Mouse (Mus musculus) layer of hippocampus, adult 2 months (tissue): ENCODE results near the gene Ppp1r3a. TPM values are rescaled to one million over a fixed set of nuclear protein-coding genes. Genes with fewer than 3 reads are reported as not detected.

Source experiments
- DNase-seq, 2 experiments: peaks; one replicate each; pipeline ENCODE4 v3.0.0; 2022; ENCODE audit warnings: low spot score in 2 of 2
- H3K27ac ChIP-seq: fragments of 200-600 bp; 2 replicates; pipeline ENCODE4 v1.8.1; 2022
- H3K4me3 ChIP-seq: fragments of 200-600 bp; 2 replicates; pipeline ENCODE4 v1.8.1; 2022; ENCODE audit warnings: mild to moderate bottlenecking
- CTCF ChIP-seq: fragments of 200-600 bp; conservative IDR thresholded peaks from 2 replicates; pipeline ENCODE4 v1.8.1; 2022; ENCODE audit warnings: antibody characterized with exemption, mild to moderate bottlenecking, moderate library complexity
- long read RNA-seq, 2 experiments: library from polyadenylated mRNA; stranded (forward); transcript quantifications; one replicate each; pipeline ENCODE4 v2.0.0; 2021; ENCODE audit warnings: borderline mapping rate in 2 of 2
- total RNA-seq, 2 experiments: library from RNA; stranded (reverse); gene quantifications; 2 replicates each; pipeline ENCODE4 v1.2.3; 2021

Gene Ppp1r3a
- total RNA-seq, result not detected
- long read RNA-seq, experiment 1, result 0 reads
- long read RNA-seq, experiment 2, result 0 reads

DNA sequence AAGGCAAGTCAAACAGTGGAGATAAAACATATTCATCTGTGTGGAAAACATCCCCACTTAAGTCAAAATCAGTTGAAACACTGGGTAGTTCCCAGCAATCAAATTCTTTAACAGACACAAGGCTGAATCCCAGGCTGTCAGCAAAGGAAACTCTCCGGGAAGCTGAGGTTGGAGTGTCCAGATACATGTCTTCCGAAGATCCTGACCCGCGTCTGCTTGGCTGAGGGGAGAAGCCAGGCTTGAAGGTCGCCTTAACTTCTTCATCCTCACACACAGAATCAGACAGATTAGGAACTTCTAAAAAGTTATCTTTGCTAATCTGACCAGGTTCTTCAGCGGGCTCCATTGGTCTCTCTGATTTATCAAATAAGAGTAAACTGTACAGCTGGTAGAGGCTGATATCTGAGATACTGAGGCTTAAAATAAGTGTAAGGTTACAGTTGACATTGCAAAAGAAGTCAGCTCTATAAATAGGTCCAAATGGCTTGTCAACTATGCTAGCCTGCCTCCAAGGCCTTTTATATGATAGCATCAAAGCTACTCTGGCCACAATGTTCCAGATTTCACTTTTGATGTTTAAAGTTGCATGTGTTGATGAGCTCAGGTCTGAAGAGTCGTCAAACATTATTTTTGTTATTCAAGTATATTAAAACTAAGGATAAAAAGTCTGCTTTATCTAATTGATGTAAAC, at the start of gene Ppp1r3a:
Gene Ppp1r3a, minus strand, starts transcription at position 374 of the 691 bp plus-strand sequence.
- H3K4me3 ChIP-seq, result no peak within 1 kb of the TSS
- no peak for DNase-seq
- TF ChIP-seq CTCF, result no peak
- H3K27ac ChIP-seq, result no peak within 1 kb of the TSS

DNA sequence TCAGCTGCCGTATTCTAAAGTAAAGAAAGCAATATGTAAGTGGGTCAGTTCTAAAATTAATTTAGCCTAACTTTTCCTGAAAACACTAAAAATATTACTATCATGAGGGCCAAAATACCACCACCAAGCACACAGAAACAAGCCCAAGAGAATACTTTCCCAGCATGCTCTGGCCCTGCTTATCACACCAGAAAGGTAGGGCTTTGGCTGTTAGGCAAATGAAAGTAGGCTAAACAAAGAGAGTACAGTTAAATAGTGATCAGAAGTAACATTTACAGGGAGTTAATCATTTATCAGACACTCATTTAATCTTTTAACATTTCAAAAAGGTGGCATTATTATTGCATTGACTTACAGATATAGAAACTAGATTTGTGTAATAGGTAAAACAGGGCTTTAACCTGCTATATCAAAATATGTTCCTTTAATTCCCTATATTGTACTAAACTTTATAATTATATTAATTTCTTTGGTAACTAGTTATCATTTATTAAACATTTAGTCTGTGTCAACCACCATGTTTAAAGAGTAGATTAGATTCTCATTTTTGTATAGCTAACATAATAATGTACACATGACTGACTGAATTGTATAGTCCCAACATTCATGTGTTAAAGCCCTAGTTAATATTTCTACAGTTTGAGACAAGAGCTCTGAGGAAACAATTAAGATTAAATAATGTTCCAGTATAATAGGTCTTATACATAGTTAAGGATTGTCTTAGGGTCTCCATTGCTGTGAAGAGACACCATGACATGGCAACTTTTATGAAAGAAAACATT, 32.3 kb upstream of the Ppp1r3a start:
- H3K4me3 ChIP-seq, result no peak overlapping the region
- TF ChIP-seq CTCF, result no peak
- no peak for DNase-seq
- no peak overlapping the region for H3K27ac ChIP-seq

DNA sequence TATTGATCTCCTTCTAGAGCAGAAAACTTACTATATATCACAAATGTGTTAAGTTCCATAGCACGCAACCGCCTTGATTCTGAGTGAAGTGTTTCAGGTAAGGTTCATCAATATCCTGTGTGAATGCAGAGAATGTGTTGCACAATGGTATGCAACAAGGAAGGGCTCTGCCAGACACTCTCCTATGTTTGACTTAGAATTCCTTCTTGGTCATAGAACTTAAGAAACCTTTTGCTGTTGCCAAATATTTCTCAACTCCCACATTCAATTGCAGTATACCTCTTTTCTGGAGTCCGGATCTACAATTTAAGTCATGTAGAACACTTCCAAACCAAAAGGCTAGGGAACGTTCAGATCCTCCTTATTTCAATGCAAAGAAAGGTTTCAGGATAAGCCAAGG, 22.8 kb upstream of the Ppp1r3a start:
- no peak for TF ChIP-seq CTCF
- DNase-seq, result no peak
- Histone ChIP-seq H3K27ac (no peak overlapping the region), H3K4me3 (no peak overlapping the region)

DNA sequence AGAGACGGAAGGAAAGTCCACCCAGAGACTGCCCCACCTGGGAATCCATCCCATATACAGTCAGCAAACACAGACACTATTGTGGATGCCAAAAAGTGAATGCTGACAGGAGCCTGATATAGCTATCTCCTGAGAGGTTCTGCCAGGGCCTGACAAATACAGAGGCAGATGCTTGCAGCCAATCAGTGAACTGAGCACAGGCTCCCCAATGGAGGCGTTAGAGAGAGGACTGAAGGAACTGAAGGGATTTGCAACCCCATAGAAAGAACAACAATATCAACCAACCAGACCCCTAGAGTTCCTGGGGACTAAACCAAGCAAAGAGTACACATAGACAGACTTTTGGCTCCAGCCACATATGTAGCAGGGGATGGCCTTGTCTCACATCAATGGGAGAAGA, 16.6 kb upstream of the Ppp1r3a start:
- no peak overlapping the region for H3K4me3 ChIP-seq
- no peak for DNase-seq
- no peak for TF ChIP-seq CTCF
- H3K27ac ChIP-seq, result no peak overlapping the region

DNA sequence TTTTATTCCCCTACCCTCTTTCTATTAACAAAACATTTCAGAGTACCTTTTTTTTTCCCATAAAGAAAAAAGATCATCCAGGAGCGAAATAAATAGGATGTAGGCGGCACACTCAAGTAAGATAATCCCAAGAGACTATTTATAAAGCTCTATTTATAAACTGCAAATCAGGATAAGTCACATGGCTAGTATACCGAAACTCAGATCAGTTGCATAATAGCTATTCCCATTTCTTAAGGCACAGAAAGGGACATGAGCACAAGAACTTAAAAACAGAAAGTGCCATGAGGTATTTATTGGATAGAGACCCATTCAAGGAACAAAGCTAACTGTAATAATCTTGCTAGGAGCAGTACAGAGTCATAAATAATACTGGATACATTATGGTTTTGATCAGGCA, 2.4 kb upstream of the Ppp1r3a start:
- no peak for TF ChIP-seq CTCF
- no peak for DNase-seq
- Histone ChIP-seq H3K27ac (no peak overlapping the region), H3K4me3 (no peak overlapping the region)

DNA sequence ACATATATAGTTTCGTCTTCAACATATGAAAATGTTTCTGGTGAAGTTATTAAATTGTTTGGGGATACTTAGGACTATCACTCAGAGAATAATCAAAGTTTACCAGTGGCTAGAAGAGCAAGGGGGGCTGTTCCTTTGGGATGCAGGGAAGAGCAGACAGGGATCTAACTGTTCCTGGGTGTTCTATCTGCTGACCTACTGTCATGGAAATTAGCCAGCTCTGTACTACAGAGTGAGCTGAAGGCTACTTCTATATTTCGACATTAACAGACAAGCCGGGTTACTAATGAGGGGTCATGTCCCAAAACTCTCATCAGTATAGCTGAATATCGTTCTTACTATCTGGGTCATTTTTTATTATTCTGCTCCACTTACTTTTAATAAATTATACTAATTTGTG, 1.6 kb downstream of the Ppp1r3a start:
- no peak overlapping the region for H3K27ac ChIP-seq
- DNase-seq, result no peak
- no peak overlapping the region for H3K4me3 ChIP-seq
- no peak for TF ChIP-seq CTCF

DNA sequence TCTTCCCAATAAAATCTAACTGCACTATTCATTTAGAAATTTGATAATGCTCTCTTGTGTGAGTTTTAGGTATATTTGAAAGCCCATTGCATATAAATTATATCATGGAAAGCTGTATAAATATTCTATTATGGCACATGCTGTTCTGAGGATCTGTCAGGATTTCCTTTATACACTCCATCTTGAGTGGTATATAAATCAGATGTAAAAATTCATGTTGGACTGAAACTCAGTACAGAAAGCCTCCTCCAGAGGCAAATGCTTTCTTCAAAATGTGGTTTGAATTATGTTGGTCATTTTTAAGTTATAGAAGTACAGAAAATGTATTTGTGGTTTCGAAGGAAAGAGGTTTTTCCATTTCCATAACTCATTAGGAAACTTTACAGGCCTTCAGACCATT, 2.9 kb downstream of the Ppp1r3a start:
- no peak overlapping the region for H3K27ac ChIP-seq
- no peak for DNase-seq
- no peak overlapping the region for H3K4me3 ChIP-seq
- no peak for TF ChIP-seq CTCF

DNA sequence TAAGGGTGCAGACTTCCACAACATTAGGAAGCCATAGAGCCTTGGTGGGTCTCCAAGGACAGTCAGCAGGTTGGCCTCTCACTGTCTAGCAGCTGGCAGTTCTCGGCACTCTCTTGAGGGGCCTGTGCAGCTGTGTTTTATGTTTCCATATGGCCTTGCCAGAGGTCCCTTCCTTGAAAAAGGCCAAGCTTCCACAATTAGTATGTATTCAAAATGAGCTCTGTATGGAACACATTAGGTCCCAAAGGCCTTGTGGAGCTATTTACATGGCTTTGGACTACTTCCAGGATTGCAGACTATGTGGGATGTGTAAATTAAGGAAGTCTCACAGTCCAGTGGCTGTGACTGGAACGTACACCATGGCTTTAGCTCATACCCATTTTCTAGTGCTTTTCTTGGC, 8.1 kb downstream of the Ppp1r3a start:
- TF ChIP-seq CTCF, result no peak
- Histone ChIP-seq H3K4me3 (no peak overlapping the region), H3K27ac (no peak overlapping the region)
- DNase-seq, result no peak

DNA sequence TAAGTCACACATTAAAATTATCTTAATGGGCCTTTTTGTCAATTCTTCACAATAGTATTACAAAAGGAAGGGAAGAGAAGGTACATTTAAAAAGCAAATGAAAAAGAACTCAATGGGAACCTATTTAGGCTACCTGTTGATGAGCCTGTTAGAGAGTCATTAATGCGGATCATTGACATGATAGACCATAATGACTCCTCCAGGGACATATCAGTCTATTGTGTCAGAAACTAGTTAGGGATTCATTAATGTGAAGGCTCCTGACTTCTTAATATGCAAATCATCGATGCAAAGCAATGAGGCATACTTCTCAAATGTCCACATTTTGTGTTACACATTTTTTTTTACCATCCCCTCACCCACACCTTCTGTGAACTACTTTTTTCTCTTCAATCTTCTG, 19.1 kb downstream of the Ppp1r3a start:
- no peak for DNase-seq
- no peak overlapping the region for H3K27ac ChIP-seq
- TF ChIP-seq CTCF, result no peak
- H3K4me3 ChIP-seq, result no peak overlapping the region

DNA sequence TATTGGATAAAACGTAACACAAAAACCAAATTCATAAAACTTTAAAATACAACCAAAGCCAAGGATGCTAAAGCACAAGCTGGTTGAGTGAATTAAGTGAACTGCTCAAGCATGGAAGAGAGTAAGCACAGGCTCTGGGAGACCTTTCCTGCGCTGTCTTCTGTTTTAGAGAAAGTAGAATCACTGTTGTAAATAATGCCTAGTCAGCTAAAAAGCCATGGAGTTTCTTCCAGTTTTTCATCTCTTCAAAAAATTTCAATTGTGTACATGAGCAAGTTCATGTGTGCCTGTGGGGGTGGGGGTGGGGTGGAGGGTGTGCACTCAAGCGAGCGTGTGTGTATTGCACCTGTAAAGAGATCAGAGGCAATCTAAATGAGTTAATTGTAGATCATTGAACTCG, 24.1 kb downstream of the Ppp1r3a start:
- TF ChIP-seq CTCF, result no peak

GRCm38 (mm10) chr6:14720772-14721414, 34.2 kb downstream of the Ppp1r3a start:
- no peak for TF ChIP-seq CTCF
- H3K4me3 ChIP-seq, result no peak overlapping the region; the same call in 1 of the 2 replicates
- DNase-seq, result peak in 1 of 2 experiments; percentile 1
- no peak overlapping the region for H3K27ac ChIP-seq

More for the DNA sequence above, 24.1 kb downstream of the Ppp1r3a start:
- Histone ChIP-seq H3K27ac (no peak overlapping the region), H3K4me3 (no peak overlapping the region)
- no peak for DNase-seq

DNA sequence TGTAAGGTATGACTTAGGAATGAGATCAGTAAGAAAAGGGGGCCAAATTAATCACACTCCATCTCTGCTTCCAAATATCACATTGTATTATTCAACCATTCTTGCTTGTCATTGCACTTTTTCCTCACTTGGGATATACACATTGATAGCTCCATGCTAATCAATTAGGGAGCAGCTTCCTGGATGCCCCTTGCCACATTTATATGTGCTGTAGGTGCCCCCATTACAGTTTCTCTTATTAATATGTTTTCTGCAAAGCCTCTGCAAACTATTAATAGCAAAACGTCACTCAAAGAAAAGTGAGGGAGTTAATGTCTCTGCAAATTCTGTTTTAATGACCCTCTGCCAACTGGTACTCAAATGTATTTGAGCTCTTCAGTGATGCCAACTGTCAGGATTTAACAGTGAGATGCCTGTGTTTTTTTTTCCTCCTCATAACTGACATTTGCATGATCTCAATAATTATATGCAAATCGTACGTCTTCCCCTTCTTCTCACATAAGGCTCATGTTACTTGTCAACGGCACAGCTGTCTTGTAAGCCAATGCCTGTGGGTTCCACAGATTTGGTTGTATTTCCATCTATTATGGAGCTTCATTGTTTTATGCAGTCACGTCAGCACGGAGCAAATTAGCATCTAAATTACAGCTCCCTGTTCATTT, 34.8 kb downstream of the Ppp1r3a start:
- DNase-seq, result peak; percentile 11 to 25
- no peak for TF ChIP-seq CTCF
- H3K27ac ChIP-seq, result no peak overlapping the region
- H3K4me3 ChIP-seq, result no peak overlapping the region; the same call in 1 of the 2 replicates
